Mouse (Mus musculus): ENCODE measurements around the gene Dscam.

Dscam gene

DNA sequence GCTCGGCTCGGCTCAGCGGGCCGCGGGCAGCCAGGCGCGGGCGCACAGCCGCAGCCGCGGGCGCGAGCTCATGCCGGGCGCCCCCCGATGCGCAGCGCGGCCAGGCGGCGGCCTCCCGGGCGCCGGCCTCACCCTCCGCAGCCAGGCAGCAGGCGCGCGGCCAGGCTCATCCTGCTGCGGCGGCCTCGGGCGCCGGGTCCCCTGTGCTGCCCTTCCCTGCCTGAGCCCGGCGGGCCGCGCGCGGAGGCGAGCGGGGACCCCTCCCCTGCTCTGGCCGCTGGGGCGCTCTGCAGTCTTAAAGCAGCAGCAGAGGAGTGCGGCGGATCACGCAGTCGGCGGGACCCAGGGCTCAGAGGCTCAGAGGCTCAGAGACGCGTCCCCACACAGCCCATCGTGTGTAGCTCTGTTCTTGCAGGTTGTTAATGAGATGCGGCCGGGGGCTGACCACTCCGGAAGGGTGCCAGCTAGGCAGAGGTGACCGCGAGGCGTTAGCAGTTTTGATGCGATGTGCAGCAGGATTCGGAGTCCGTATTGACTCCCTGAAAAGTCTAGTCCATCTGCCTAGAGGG lies at the start of gene Dscam:
TSS of gene Dscam (minus strand) at position 240 of the 569 bp plus-strand sequence.
- in situ Hi-C loops (cut with MboI, MseI), result no loop called here

DNA sequence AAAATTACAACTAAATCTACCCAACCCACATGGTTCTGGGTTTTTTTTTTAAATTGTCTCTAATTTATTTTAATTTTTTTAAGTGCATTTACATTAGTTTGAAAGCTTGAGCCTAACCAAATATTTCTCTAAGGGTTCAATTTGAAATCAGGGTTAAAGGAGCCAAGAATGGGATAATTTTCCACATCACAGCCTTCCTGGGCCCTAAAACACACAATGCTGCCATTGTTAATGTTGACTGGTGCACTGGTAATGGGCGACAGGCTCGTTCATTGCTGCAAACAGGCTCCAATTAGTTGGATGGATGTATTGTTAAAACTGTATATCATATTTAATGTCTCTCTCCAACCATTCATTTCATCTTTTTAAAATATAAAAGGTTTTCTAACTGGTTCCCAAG lies 48.8 kb upstream of the Dscam start:
- in situ Hi-C loops (cut with MboI, MseI), result no loop called here

DNA sequence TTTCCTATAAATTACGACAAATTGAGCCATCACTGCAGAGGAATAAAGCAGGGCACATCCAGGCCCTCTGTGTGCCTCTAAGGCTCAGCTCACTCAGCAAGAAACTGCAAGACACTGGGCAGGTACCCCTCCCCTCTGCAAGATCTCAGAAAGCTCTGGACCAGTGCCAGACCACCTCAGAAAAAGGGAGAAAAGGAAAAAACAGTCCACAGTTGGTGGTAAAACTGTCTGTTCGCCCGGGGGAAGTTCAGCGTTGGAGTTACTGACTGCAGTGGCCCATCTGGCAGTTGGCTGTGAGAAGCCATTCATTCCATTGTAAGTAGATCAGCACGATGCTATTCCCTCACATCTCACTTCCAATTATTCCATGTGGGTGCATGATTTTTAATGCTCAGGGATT lies 39.4 kb upstream of the Dscam start:
- in situ Hi-C loops (cut with MboI, MseI), result no loop called here

GRCm38 (mm10) chr16:97208276-97208675 lies 37.7 kb upstream of the Dscam start:
- in situ Hi-C loops (cut with MboI, MseI), result no loop called here

DNA sequence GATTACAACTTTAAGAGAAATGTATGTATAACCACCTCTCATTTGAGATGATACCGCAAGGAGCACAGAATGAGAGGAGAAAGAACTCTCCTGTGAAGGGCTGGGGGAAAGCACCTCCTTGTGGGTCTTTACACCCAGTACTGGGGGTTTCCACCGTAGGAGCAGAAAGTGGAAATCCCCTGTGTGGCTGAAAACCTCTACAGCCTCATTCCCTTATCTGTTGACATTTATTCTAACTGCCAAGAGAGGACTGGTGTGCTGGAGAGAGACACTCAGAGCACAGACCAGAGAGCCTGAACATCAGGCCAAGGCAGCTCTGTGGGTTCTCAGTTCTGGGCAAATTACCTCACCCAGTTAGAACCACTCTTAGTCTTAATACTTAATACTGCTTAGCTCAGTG lies 33.5 kb upstream of the Dscam start:
- in situ Hi-C loops (cut with MboI, MseI), result no loop called here

DNA sequence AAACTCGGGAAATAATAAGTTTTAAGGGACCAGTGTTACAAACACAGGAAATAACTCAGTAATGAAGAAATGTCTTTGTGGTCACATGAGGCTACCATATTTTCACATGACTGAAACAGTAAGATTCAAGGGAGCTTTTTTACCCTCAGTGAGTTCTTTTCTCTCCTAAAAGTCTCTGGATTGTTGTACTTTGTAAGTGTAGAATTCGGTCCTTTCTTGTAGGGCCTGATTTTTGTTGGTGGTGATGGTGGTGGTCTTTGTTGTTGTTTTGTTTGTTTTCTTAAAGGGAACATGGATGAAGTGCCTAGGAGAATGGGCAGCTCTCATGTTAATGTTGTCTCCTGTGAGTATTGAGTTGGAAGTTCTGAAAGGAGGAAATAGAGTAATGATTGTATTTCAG lies 33.0 kb upstream of the Dscam start:
- in situ Hi-C loops (cut with MboI, MseI), result no loop called here

- in situ Hi-C loops (cut with MboI, MseI), result no loop called here
These were observed 24.1 kb upstream of the Dscam start for GRCm38 (mm10) chr16:97194630-97195029.

GRCm38 (mm10) chr16:97194179-97194578 lies 23.6 kb upstream of the Dscam start:
- in situ Hi-C loops (cut with MboI, MseI), result no loop called here

GRCm38 (mm10) chr16:97192296-97192695 lies 21.7 kb upstream of the Dscam start:
- in situ Hi-C loops (cut with MboI, MseI), result no loop called here

DNA sequence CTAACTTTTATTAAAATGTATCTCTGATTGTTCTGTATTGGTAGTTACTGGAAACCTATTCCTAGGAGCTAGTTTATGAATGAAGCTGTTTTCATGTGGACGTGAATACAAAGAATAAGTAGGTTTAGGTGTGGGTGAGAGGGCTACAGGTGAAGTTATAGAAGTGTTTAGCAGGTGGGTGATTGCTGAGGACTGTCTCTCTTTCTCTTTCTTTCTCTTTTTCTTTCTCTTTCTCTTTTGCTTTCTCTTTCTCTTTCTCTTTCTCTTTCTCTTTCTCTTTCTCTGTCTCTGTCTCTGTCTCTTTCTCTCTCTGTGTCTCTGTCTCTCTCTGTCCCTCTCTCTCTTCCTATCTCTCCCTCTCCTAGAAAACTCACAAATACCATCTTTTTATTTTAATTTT lies 20.1 kb upstream of the Dscam start:
- in situ Hi-C loops (cut with MboI, MseI), result no loop called here

DNA sequence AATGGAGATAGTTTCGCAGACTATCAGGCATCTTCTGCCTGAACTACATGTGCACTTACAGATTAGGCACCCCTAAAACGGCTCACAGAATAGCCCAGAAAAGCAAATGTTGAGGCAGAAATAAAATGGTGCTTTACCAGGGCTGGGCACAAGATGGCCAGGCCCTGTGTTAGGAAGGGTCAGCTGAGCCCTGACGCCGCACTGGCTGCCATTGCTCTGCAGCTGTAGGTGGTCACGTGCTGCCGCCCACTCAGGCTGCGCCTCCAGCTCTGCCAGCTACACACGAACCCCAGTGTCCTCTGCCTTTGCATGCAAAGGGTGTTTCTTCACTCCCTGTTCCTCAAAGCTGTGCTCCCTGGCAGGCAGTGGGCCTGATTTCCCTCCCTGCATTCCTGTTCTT lies 948 bp upstream of the Dscam start:
- in situ Hi-C loops (cut with MboI, MseI), result no loop called here

DNA sequence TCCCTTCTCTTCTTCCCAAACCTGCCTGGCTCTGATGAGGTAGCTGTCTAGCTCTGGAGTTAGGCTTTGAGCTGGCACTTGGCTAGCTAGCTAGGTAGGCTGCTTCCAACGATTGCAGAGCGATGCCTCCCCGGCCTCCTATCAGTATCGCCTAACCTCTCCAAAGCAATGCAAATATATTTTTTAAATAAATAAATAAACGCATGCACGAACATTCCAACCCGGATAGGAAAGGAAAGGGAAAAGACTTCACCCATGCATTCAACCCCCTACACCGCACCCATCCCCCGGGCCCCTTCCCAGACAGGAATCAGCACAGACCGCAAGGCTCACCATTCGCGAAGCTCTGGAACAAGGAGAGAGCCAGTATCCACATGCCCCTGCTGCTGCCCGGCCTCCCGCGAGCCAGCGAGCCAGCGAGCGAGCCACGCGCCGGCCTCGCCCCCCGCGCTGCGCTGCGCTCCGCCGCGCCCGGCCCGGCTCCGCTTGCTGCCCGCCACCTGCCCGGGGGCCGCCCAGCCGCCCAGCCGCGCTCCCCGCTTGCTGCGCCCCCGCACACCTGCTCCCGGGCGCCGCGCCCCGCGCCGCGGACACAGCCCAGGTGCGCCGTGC lies 545 bp downstream of the Dscam start:
- in situ Hi-C loops (cut with MboI, MseI), result no loop called here

DNA sequence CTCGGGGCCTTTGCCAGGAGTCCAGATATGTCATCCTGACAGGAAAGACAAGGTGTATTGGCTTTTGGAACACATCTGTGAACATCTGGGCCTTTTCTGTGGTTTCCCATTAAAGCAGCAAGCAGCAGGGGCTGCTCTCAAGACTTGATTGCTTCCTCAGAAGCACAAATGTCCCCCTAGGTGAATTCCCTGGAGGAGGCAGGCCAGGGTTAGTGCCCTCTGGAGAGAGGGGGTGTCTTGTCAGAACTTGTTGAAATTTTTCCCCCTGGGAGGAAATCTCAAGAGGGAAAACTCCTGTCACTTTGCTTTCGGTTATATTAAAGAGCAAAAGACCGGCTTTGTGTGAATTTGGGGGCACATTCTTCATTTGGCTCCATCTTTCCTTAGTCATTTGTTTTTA lies 1.9 kb downstream of the Dscam start:
- in situ Hi-C loops (cut with MboI, MseI), result no loop called here

- in situ Hi-C loops (cut with MboI, MseI), result no loop called here
These were observed 2.5 kb downstream of the Dscam start for GRCm38 (mm10) chr16:97168030-97168429.

- in situ Hi-C loops (cut with MboI, MseI), result no loop called here
These were observed 4.4 kb downstream of the Dscam start for GRCm38 (mm10) chr16:97166166-97166565.

DNA sequence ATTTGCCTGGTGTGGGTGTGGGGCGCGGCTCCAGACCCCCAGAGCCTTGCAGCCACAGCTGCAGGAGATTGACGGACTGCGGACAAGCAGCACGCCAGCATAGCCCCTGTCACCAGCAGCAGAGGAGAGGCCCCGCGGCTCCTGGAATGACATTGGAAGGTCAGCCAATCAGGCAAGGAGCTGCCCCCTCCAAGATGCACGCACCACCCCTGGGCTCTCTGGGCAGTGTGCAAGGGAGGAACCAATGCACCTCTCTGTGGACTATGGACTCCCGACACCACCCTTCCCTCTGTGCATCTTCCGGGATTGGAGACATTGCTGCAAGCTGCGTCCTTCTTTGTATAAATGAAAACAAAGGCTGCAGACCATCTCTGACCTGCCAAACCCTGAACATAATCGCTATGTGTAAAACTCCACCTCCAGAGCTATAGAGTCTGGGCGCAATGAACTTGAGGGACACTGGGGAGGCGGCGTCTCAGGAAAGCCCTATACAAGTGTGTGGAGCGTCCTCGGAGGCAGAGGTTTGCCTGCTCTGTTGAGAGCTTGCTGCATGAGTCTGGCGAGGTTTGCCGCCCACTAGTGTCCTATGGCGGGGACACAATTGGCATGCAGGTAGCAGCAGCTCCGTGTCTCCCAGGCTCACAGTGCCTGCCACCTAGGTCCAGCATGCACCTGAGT lies 5.0 kb downstream of the Dscam start:
- in situ Hi-C loops (cut with MboI, MseI), result no loop called here

- in situ Hi-C loops (cut with MboI, MseI), result no loop called here
These were observed 12.3 kb downstream of the Dscam start for GRCm38 (mm10) chr16:97158279-97158678.

DNA sequence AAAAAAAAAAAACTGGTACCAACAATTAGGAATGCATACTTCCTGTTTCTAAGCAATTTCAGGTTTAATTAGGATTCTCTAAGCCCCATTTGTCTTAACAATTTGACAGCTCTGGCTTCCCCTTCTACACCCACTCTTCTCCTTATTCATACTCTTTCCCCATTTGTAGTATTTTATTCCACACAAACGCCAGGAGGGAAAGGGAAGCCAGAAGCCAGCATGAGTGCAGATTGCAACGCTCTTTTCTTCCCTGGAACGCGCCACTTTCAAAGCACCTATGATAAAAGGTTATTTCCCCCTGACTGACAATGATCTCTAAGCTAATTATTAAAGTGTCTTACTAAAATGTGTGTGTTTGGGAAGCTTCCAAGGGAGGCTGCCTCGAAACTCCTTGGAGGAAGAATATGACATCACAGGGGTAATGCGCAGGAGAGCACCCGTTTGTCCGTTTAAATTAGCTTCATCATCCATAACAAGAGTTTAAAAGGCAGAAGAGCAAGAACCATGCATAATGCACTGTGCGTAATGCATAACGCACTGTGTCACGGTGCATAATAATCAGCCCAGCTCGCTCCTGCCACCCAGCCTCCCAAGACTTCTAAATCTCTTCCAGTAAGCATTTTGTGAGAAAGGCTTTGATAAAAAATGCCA lies 25.9 kb downstream of the Dscam start:
- in situ Hi-C loops (cut with MboI, MseI), result no loop called here

DNA sequence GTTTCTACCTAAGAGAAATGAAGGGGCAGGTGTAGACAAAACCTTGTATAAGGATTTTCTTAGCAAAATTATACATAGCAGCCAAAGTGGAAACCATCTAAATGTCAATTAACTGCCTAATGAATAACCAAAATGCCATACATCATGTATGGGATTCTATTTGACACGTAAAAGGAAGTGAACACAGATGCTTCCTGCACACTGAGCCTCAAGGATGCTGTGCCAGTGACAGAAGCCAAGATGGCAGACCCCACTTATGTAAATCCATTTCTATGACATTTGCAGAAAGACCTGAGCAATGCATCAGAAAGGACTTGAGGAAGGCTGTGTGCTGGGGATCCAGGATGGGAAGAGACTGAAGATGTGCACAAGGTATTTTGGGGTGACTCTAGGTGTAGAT lies 28.6 kb downstream of the Dscam start:
- in situ Hi-C loops (cut with MboI, MseI), result no loop called here

DNA sequence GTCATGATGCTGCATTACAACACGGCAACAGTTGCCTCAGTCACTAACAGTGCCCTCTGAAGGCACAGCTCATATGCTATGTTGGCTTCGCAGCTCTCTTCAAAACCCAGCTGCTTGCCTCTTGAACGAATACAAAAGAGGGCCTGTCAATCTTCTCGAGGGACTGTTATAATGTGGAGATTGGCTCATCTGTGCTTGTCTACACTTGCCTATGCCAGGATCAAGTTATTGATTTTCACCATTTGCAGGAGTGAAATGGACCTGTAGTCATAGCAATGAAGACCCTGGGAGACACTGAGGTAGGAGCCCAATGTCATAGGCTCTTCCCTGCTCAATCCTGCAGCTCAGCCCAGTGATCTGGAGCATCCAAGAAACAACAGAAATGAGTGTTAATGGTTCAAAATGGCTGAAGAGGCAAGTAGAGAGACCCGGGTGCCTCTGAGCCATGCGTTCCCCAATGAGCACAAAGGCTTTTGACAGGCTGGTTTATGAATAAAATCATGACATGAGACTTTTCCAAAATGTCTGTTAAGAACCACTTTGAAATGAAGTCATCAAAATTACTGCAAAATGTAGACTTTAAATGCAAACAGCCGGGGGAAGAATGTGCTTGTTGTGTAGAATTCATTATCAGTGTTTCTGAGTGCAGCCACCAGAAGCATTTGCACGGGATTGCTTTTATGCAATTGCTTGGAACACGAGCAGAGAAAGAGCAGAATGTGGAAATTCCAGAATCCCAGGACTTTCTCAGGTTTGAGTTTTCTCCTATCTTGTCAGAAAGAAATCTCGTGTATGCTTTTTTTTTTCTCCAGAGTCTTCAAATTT lies 35.3 kb downstream of the Dscam start:
- in situ Hi-C loops (cut with MboI, MseI), result no loop called here

DNA sequence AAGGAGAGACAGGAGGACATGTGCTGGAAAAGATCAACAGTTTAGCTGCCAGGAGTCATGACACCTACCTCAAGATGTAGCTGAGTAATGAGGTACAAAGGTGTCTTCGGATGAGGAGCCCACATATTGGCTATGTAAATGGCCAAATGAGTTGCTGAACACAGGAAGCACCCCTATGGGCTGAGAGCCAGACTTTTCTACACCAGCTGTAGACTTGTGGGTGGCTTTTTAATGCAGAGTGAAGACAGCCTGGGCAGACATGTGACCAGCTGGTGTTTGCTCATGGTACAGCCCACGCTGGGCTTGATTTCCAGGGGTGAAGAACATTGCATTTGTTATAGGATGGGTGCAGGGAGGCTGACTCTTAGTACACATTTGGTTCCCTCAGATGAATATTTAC lies 43.3 kb downstream of the Dscam start:
- in situ Hi-C loops (cut with MboI, MseI), result no loop called here

GRCm38 (mm10) chr16:97110028-97110427 lies 60.5 kb downstream of the Dscam start:
- in situ Hi-C loops (cut with MboI, MseI), result no loop called here

Measured in regulatory T cell (primary cell).